Mouse (Mus musculus): ENCODE measurements at regions not wholly inside any gene's neighbourhood (a gene's known extent, or its start where the extent isn't known, plus 50 kb on each side); places are given as distances from the start of the nearest gene placed in this dataset.

DNA sequence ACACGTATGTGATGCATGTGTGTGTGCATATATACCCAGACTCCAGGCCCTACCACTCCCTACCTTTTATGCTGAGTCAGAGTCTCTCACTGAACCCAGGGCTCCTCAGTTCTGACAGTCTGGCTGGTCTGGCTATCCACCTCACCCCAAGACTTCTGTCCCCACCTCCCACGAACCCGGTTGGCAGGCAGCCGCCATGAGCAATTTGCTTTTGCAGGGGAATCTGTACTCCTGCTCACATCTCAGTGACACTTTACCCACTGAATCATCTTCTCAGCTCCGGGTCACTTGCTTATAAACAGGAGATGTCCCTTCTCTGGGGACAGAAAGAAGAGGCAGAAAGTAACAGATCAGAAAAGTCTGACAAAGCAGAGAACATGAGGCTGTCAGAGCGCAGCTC lies 193.0 kb downstream of the Cdc5l start:
- ATAC-seq (ENCODE audit: insufficient read depth, low FRiP score, low TSS enrichment) (no peak), DNase-seq (ENCODE audit: low spot score) (no peak)
- WGBS = 80% methylated on average over 6 of the region's 6 CpGs
- Histone ChIP-seq H3K4me3 (ENCODE audit: low read depth, low read length) (no peak overlapping the region), H3K4me2 (ENCODE audit: low read depth) (no peak overlapping the region), H3K36me3 (ENCODE audit: control insufficient read depth, insufficient read depth, low read length) (no peaks in the 10 kb centered on the region), H3K9me3 (ENCODE audit: control insufficient read depth, low read length) (no peaks in the 10 kb centered on the region), H3K27me3 (ENCODE audit: control insufficient read depth, insufficient read depth, low read length) (no peaks in the 10 kb centered on the region), H3K9ac (ENCODE audit: low read length) (no peak overlapping the region), H3K27ac (ENCODE audit: low read depth, low read length) (no peak overlapping the region), H3K4me1 (ENCODE audit: control insufficient read depth, insufficient read depth, low read length) (no peaks in the 10 kb centered on the region)

DNA sequence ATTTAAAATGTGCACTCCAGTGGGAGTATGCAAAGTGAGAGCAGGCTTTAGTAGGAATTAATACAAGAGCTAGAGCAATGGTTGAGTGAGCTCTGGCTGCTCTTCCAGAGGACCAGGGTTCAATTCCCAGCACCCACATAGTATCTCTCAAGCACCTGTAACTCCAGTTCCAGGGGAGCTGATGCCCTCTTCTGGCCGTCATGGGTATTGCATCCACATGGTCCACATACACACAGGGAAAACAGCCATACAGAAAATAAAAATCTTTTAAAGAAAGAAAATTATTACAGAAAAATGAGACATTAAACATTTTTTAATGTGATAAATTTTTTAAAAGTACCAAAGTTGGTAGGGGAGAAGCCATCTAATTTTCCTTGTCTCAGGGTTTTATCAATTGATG lies 196.3 kb downstream of the Cdc5l start:
- H3K9me3 ChIP-seq (ENCODE audit: control insufficient read depth, low read length) = no peaks in the 10 kb centered on the region
- H3K27ac ChIP-seq (ENCODE audit: low read depth, low read length) = no peak overlapping the region
- H3K27me3 ChIP-seq (ENCODE audit: control insufficient read depth, insufficient read depth, low read length) = no peaks in the 10 kb centered on the region
- no peaks in the 10 kb centered on the region for H3K4me1 ChIP-seq (ENCODE audit: control insufficient read depth, insufficient read depth, low read length)
- no peak for ATAC-seq (ENCODE audit: insufficient read depth, low FRiP score, low TSS enrichment)
- no peak overlapping the region for H3K4me3 ChIP-seq (ENCODE audit: low read depth, low read length)
- 79% methylated on average over 1 of the region's 1 CpGs for WGBS
- no peaks in the 10 kb centered on the region for H3K36me3 ChIP-seq (ENCODE audit: control insufficient read depth, insufficient read depth, low read length)
- no peak overlapping the region for H3K4me2 ChIP-seq (ENCODE audit: low read depth)
- no peak for DNase-seq (ENCODE audit: low spot score)
- no peak overlapping the region for H3K9ac ChIP-seq (ENCODE audit: low read length)

DNA sequence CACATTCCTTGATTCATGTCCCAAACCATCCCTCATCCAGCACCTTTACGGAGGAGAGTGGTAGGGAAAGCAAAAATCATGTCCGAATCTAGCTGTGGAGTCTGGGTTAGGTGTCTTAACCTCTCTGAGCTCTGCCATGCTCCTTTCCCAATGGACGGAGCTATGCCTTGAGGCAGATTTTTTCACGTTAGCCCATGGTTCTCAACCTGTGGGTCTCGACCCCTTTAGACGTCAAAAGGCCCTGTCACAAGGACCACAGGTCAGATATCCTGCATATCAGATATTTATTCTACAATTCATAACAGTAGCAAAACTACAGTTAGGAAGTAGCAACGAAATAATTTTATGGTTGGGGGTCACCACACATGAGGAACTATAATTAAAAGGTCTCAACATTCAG lies 198.1 kb downstream of the Cdc5l start:
- ATAC-seq (ENCODE audit: insufficient read depth, low FRiP score, low TSS enrichment) (no peak), DNase-seq (ENCODE audit: low spot score) (no peak)
- Histone ChIP-seq H3K27me3 (ENCODE audit: control insufficient read depth, insufficient read depth, low read length) (no peaks in the 10 kb centered on the region), H3K4me3 (ENCODE audit: low read depth, low read length) (no peak overlapping the region), H3K27ac (ENCODE audit: low read depth, low read length) (no peak overlapping the region), H3K4me2 (ENCODE audit: low read depth) (no peak overlapping the region), H3K4me1 (ENCODE audit: control insufficient read depth, insufficient read depth, low read length) (no peaks in the 10 kb centered on the region), H3K36me3 (ENCODE audit: control insufficient read depth, insufficient read depth, low read length) (no peaks in the 10 kb centered on the region), H3K9ac (ENCODE audit: low read length) (no peak overlapping the region), H3K9me3 (ENCODE audit: control insufficient read depth, low read length) (no peaks in the 10 kb centered on the region)
- WGBS = 85% methylated on average over 7 of the region's 7 CpGs

DNA sequence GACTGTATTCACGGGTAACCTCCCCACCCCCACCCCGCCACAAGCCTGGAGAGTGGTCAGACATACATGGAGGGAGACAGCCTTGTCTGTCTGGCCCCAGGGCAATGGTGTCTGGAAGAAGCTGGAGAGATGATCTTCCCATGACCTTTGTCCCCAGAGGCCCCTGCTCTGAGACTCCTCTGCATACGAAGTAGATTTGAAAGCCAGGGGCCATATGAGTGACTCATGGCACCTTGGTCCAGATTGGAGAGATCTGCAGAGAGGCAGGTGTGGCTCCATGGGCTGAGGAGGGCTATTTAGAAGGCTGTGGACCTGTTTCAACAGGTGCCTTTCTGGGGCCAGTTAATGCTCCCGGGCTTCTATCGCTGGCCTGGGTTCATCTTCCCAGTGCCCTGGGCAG lies 200.7 kb downstream of the Cdc5l start:
- 68% methylated on average over 5 of the region's 5 CpGs for WGBS
- H3K4me2 ChIP-seq (ENCODE audit: low read depth) = no peak overlapping the region
- ATAC-seq (ENCODE audit: insufficient read depth, low FRiP score, low TSS enrichment) = no peak

DNA sequence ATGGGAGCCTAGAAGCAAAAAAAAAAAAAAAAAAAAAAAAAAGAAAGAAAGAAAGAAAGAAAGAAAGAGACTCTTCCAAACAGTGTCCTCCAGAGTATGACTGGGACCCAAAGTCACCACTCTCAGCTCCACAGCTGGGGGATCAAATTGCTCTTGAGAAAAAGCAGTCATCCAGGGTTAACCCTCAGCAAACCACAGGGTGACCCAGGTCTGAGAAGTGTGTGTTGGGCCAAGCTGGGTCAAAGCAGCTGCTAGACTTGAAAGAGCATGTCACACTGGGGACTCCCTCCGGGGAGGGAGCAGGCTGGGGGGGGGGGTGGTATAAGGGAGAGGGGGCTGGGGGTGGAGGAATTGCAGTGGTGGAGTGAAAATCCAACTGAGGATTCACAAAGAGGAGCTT lies 206.3 kb downstream of the Cdc5l start:
- no peak overlapping the region for H3K9ac ChIP-seq (ENCODE audit: low read length)
- no peak overlapping the region for H3K27ac ChIP-seq (ENCODE audit: low read depth, low read length)
- no peaks in the 10 kb centered on the region for H3K9me3 ChIP-seq (ENCODE audit: control insufficient read depth, low read length)
- H3K4me2 ChIP-seq (ENCODE audit: low read depth) = no peak overlapping the region
- ATAC-seq (ENCODE audit: insufficient read depth, low FRiP score, low TSS enrichment) (no peak), DNase-seq (ENCODE audit: low spot score) (no peak)
- WGBS = 0% methylated on average over 1 of the region's 1 CpGs
- H3K36me3 ChIP-seq (ENCODE audit: control insufficient read depth, insufficient read depth, low read length) = no peaks in the 10 kb centered on the region
- no peak overlapping the region for H3K4me3 ChIP-seq (ENCODE audit: low read depth, low read length)
- H3K4me1 ChIP-seq (ENCODE audit: control insufficient read depth, insufficient read depth, low read length) = no peaks in the 10 kb centered on the region
- H3K27me3 ChIP-seq (ENCODE audit: control insufficient read depth, insufficient read depth, low read length) = no peaks in the 10 kb centered on the region

More for the DNA sequence above, 200.7 kb downstream of the Cdc5l start:
- DNase-seq (ENCODE audit: low spot score) = no peak
- Histone ChIP-seq H3K4me1 (ENCODE audit: control insufficient read depth, insufficient read depth, low read length) (no peaks in the 10 kb centered on the region), H3K9me3 (ENCODE audit: control insufficient read depth, low read length) (no peaks in the 10 kb centered on the region), H3K4me3 (ENCODE audit: low read depth, low read length) (no peak overlapping the region), H3K36me3 (ENCODE audit: control insufficient read depth, insufficient read depth, low read length) (no peaks in the 10 kb centered on the region), H3K27me3 (ENCODE audit: control insufficient read depth, insufficient read depth, low read length) (no peaks in the 10 kb centered on the region), H3K9ac (ENCODE audit: low read length) (no peak overlapping the region), H3K27ac (ENCODE audit: low read depth, low read length) (no peak overlapping the region)

DNA sequence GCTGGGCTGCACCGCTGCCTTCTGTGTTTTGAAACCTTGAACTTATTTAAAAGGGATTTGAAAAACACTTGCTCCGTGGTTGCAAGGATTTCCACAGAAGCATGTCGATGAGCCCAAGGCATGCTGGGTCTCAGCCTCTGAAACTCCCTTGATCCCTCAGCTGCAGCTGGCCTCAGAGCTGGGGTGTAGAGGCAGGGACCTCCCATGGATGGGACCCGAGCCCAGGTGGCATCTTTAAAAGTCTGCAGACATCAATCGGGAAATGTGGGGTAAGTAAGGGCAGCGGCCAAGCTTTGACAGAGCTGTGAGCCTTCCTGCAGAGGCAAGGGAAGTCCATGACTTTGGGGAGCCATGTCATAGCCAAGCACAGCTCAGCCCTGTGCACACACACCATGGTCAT lies 207.1 kb downstream of the Cdc5l start:
- Histone ChIP-seq H3K27me3 (ENCODE audit: control insufficient read depth, insufficient read depth, low read length) (no peaks in the 10 kb centered on the region), H3K4me2 (ENCODE audit: low read depth) (no peak overlapping the region), H3K4me1 (ENCODE audit: control insufficient read depth, insufficient read depth, low read length) (no peaks in the 10 kb centered on the region), H3K4me3 (ENCODE audit: low read depth, low read length) (no peak overlapping the region), H3K27ac (ENCODE audit: low read depth, low read length) (no peak overlapping the region), H3K36me3 (ENCODE audit: control insufficient read depth, insufficient read depth, low read length) (no peaks in the 10 kb centered on the region), H3K9me3 (ENCODE audit: control insufficient read depth, low read length) (no peaks in the 10 kb centered on the region), H3K9ac (ENCODE audit: low read length) (no peak overlapping the region)
- WGBS = 41% methylated on average over 6 of the region's 6 CpGs
- DNase-seq (ENCODE audit: low spot score) (no peak), ATAC-seq (ENCODE audit: insufficient read depth, low FRiP score, low TSS enrichment) (no peak)

DNA sequence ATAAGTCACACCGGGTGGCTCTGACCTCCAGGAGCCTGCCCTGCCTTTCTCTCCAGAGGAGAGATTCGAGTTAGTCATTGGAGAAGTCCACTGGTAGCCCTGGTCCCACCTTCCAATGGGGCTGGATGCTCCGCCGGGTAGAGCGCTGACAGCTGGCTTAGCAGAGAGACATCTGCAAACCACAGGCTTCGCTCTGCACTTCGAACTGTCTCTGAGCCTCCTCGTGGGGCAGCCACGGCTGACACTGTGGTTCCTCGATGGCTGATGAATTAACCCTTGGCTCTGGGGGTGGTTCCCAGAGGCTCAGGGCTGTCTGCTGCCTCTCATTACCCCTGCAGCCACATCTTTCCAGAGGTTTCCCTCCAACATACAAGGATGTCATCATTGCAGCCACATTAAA lies 211.9 kb downstream of the Cdc5l start:
- H3K36me3 ChIP-seq (ENCODE audit: control insufficient read depth, insufficient read depth, low read length) = no peaks in the 10 kb centered on the region
- H3K27me3 ChIP-seq (ENCODE audit: control insufficient read depth, insufficient read depth, low read length) = no peaks in the 10 kb centered on the region
- no peaks in the 10 kb centered on the region for H3K4me1 ChIP-seq (ENCODE audit: control insufficient read depth, insufficient read depth, low read length)
- H3K9ac ChIP-seq (ENCODE audit: low read length) = no peak overlapping the region
- ATAC-seq (ENCODE audit: insufficient read depth, low FRiP score, low TSS enrichment) = no peak
- H3K9me3 ChIP-seq (ENCODE audit: control insufficient read depth, low read length) = no peaks in the 10 kb centered on the region
- no peak overlapping the region for H3K4me2 ChIP-seq (ENCODE audit: low read depth)
- H3K27ac ChIP-seq (ENCODE audit: low read depth, low read length) = no peak overlapping the region
- no peak for DNase-seq (ENCODE audit: low spot score)
- 59% methylated on average over 10 of the region's 10 CpGs for WGBS
- no peak overlapping the region for H3K4me3 ChIP-seq (ENCODE audit: low read depth, low read length)

DNA sequence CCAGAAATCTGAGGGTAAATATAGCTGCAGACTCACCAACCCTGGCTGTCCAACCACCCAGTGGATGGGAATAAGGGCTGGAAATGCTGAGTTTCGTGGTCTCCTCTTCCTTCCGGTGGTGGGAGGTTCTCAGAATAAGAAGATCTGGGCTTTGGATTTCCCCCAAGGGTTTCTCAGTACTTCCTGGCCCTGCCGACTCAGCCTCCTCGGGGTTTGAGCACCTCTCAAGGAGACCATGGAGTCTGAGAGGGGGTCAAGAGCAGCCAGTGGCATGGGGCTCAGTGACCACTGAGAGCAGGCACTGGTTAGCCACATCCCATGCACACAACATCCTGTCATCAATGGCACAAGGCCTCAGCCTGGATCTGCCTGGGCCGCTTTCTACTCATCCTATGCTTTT lies 216.4 kb downstream of the Cdc5l start:
- Histone ChIP-seq H3K9ac (ENCODE audit: low read length) (no peak overlapping the region), H3K36me3 (ENCODE audit: control insufficient read depth, insufficient read depth, low read length) (no peaks in the 10 kb centered on the region), H3K9me3 (ENCODE audit: control insufficient read depth, low read length) (no peaks in the 10 kb centered on the region), H3K27me3 (ENCODE audit: control insufficient read depth, insufficient read depth, low read length) (no peaks in the 10 kb centered on the region), H3K27ac (ENCODE audit: low read depth, low read length) (no peak overlapping the region), H3K4me2 (ENCODE audit: low read depth) (no peak overlapping the region), H3K4me3 (ENCODE audit: low read depth, low read length) (no peak overlapping the region), H3K4me1 (ENCODE audit: control insufficient read depth, insufficient read depth, low read length) (peaks cover 5% of the 10 kb centered on the region)
- DNase-seq (ENCODE audit: low spot score) (no peak), ATAC-seq (ENCODE audit: insufficient read depth, low FRiP score, low TSS enrichment) (no peak)
- WGBS = 93% methylated on average over 5 of the region's 5 CpGs

DNA sequence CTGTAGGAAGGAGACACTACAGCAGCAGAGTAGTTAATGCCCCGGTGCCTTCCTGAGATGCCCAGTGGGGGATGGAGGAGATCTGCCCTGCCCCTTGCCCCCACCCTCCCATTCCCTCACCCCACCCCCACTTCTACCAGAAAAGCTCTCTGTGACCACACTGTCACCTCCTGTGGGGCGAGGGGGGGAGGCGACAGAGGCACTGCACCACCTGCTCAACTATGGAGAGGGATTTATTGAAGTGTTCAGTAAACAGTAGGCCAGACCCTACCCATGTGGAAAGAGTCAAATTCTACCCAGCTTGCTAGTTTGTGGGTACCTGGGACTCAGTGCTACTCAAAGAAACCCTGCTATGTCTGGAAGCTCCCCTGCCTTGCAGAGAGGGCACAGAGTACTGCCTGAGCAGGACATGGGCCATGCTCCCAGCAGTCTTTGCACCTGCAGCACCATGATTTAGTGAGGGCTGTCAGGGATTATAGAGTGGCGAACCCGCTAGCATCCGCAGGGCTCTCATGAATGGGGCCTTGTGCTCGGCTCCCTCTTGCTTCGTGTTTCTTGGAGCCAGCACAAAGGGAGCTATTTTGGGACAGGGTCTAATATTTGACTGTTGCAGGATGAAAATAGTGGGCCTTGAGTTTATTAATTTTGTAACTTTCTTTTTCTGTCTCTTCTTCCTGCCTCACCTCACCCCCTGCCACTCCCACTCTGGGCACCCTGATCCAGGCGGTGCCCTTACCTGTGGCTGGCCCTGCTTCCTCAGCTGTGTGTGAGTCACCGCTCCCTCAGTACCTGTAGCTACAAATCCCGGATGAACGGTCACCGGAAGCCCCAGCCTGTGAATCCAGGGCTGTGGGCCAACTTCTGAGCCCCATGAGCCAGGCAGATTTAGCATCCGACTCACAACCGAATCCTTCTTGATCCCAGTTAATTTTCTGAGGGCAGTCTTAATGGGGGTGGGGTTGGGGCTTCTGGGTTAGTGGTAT lies 218.2 kb downstream of the Cdc5l start:
- ATAC-seq (ENCODE audit: insufficient read depth, low FRiP score, low TSS enrichment) (peak; percentile 88), DNase-seq (ENCODE audit: low spot score) (peak; percentile 53)
- Histone ChIP-seq H3K9me3 (ENCODE audit: control insufficient read depth, low read length) (no peaks in the 10 kb centered on the region), H3K27ac (ENCODE audit: low read depth, low read length) (peak overlapping the region; percentile 54), H3K36me3 (ENCODE audit: control insufficient read depth, insufficient read depth, low read length) (no peaks in the 10 kb centered on the region), H3K9ac (ENCODE audit: low read length) (no peak overlapping the region; the same call in 1 of the 2 replicates), H3K4me2 (ENCODE audit: low read depth) (no peak overlapping the region), H3K4me3 (ENCODE audit: low read depth, low read length) (no peak overlapping the region), H3K27me3 (ENCODE audit: control insufficient read depth, insufficient read depth, low read length) (no peaks in the 10 kb centered on the region), H3K4me1 (ENCODE audit: control insufficient read depth, insufficient read depth, low read length) (peaks cover 5% of the 10 kb centered on the region)
- 50% methylated on average over 15 of the region's 15 CpGs for WGBS
